Mouse (Mus musculus): ENCODE measurements around the gene Flnb. TPM values are rescaled to one million over a fixed set of nuclear protein-coding genes. Genes with fewer than 3 reads are reported as not detected.
A peak's percentile ranks its signal among the peaks of the same experiment; 100 is the strongest.

Flnb gene
- total and polyA plus RNA-seq, 3 experiments: 0.43 to 2.0 (median 1.8) TPM

GRCm38 (mm10) chr14:7884841-7885240 is 67.1 kb downstream of the Flnb start:
- DNase-seq (ENCODE audit: low spot score): no peak
- no peak for ATAC-seq (ENCODE audit: extremely low read depth, insufficient number of reproducible peaks, low FRiP score, poor library complexity, severe bottlenecking)
- H3K4me1 ChIP-seq (ENCODE audit: insufficient read depth, low read depth, low read length): peaks cover 83% of the 10 kb centered on the region

GRCm38 (mm10) chr14:7885540-7885939 is 67.8 kb downstream of the Flnb start:
- no peak for ATAC-seq (ENCODE audit: extremely low read depth, insufficient number of reproducible peaks, low FRiP score, poor library complexity, severe bottlenecking)
- Histone ChIP-seq H3K9me3 (replicated peaks) (no peaks in the 10 kb centered on the region), H3K36me3 (replicated peaks) (no peaks in the 10 kb centered on the region), H3K4me1 (ENCODE audit: insufficient read depth, low read depth, low read length) (peaks cover 83% of the 10 kb centered on the region), H3K4me3 (ENCODE audit: low read depth, low read length) (no peak overlapping the region), H3K27me3 (ENCODE audit: insufficient read depth, low read length) (no peaks in the 10 kb centered on the region; the same call in 1 of the 2 replicates)
- no peak for DNase-seq (ENCODE audit: low spot score)
- TF ChIP-seq TAL1 (conservative IDR thresholded peaks at IDR 0.05; ENCODE audit: low read depth, low read length): no peak
- TF ChIP-seq POLR2AphosphoS5 (IDR thresholded peaks at IDR 0.05; ENCODE audit: insufficient replicate concordance, low read depth, low read length): no peak
- TF ChIP-seq CTCF (IDR thresholded peaks at IDR 0.05; ENCODE audit: low read depth, low read length): no peak
- no peak for TF ChIP-seq GATA2 (IDR thresholded peaks at IDR 0.05; ENCODE audit: borderline replicate concordance, low read depth, low read length)
- TF ChIP-seq GATA1 (IDR thresholded peaks at IDR 0.05; ENCODE audit: borderline replicate concordance, low read length): no peak

More at GRCm38 (mm10) chr14:7884841-7885240, 67.1 kb downstream of the Flnb start:
- H3K36me3 ChIP-seq (replicated peaks): no peaks in the 10 kb centered on the region
- no peaks in the 10 kb centered on the region; the same call in 1 of the 2 replicates for H3K27me3 ChIP-seq (ENCODE audit: insufficient read depth, low read length)
- TF ChIP-seq GATA2 (IDR thresholded peaks at IDR 0.05; ENCODE audit: borderline replicate concordance, low read depth, low read length): no peak
- TF ChIP-seq GATA1 (IDR thresholded peaks at IDR 0.05; ENCODE audit: borderline replicate concordance, low read length): no peak
- TF ChIP-seq CTCF (IDR thresholded peaks at IDR 0.05; ENCODE audit: low read depth, low read length): no peak
- TF ChIP-seq TAL1 (conservative IDR thresholded peaks at IDR 0.05; ENCODE audit: low read depth, low read length): no peak
- no peak for TF ChIP-seq POLR2AphosphoS5 (IDR thresholded peaks at IDR 0.05; ENCODE audit: insufficient replicate concordance, low read depth, low read length)
- no peaks in the 10 kb centered on the region for H3K9me3 ChIP-seq (replicated peaks)
- no peak overlapping the region for H3K4me3 ChIP-seq (ENCODE audit: low read depth, low read length)

- Histone ChIP-seq H3K4me1 (ENCODE audit: insufficient read depth, low read depth, low read length) (peaks cover 84% of the 10 kb centered on the region), H3K27me3 (ENCODE audit: insufficient read depth, low read length) (no peaks in the 10 kb centered on the region; the same call in 1 of the 2 replicates), H3K36me3 (replicated peaks) (no peaks in the 10 kb centered on the region), H3K4me3 (ENCODE audit: low read depth, low read length) (no peak overlapping the region), H3K9me3 (replicated peaks) (no peaks in the 10 kb centered on the region)
- TF ChIP-seq TAL1 (conservative IDR thresholded peaks at IDR 0.05; ENCODE audit: low read depth, low read length) (no peak), GATA2 (IDR thresholded peaks at IDR 0.05; ENCODE audit: borderline replicate concordance, low read depth, low read length) (no peak), GATA1 (IDR thresholded peaks at IDR 0.05; ENCODE audit: borderline replicate concordance, low read length) (no peak), CTCF (IDR thresholded peaks at IDR 0.05; ENCODE audit: low read depth, low read length) (no peak), POLR2AphosphoS5 (IDR thresholded peaks at IDR 0.05; ENCODE audit: insufficient replicate concordance, low read depth, low read length) (no peak)
- no peak for DNase-seq (ENCODE audit: low spot score)
- no peak for ATAC-seq (ENCODE audit: extremely low read depth, insufficient number of reproducible peaks, low FRiP score, poor library complexity, severe bottlenecking)
These were observed 68.3 kb downstream of the Flnb start for GRCm38 (mm10) chr14:7886008-7886407.

GRCm38 (mm10) chr14:7887171-7887570 is 69.4 kb downstream of the Flnb start:
- Histone ChIP-seq H3K9me3 (replicated peaks) (no peaks in the 10 kb centered on the region), H3K4me3 (ENCODE audit: low read depth, low read length) (no peak overlapping the region), H3K4me1 (ENCODE audit: insufficient read depth, low read depth, low read length) (peaks cover 82% of the 10 kb centered on the region), H3K27me3 (ENCODE audit: insufficient read depth, low read length) (no peaks in the 10 kb centered on the region; the same call in 1 of the 2 replicates), H3K36me3 (replicated peaks) (no peaks in the 10 kb centered on the region)
- DNase-seq (ENCODE audit: low spot score) (no peak), ATAC-seq (ENCODE audit: extremely low read depth, insufficient number of reproducible peaks, low FRiP score, poor library complexity, severe bottlenecking) (no peak)
- TF ChIP-seq POLR2AphosphoS5 (IDR thresholded peaks at IDR 0.05; ENCODE audit: insufficient replicate concordance, low read depth, low read length) (no peak), GATA1 (IDR thresholded peaks at IDR 0.05; ENCODE audit: borderline replicate concordance, low read length) (no peak), CTCF (IDR thresholded peaks at IDR 0.05; ENCODE audit: low read depth, low read length) (no peak), GATA2 (IDR thresholded peaks at IDR 0.05; ENCODE audit: borderline replicate concordance, low read depth, low read length) (no peak), TAL1 (conservative IDR thresholded peaks at IDR 0.05; ENCODE audit: low read depth, low read length) (no peak)

GRCm38 (mm10) chr14:7888294-7888693 is 70.5 kb downstream of the Flnb start:
- Histone ChIP-seq H3K36me3 (replicated peaks) (no peaks in the 10 kb centered on the region), H3K27me3 (ENCODE audit: insufficient read depth, low read length) (no peaks in the 10 kb centered on the region; the same call in 1 of the 2 replicates), H3K4me1 (ENCODE audit: insufficient read depth, low read depth, low read length) (peaks cover 81% of the 10 kb centered on the region), H3K4me3 (ENCODE audit: low read depth, low read length) (no peak overlapping the region), H3K9me3 (replicated peaks) (no peaks in the 10 kb centered on the region)
- TF ChIP-seq TAL1 (conservative IDR thresholded peaks at IDR 0.05; ENCODE audit: low read depth, low read length) (no peak), GATA2 (IDR thresholded peaks at IDR 0.05; ENCODE audit: borderline replicate concordance, low read depth, low read length) (no peak), POLR2AphosphoS5 (IDR thresholded peaks at IDR 0.05; ENCODE audit: insufficient replicate concordance, low read depth, low read length) (no peak), GATA1 (IDR thresholded peaks at IDR 0.05; ENCODE audit: borderline replicate concordance, low read length) (no peak), CTCF (IDR thresholded peaks at IDR 0.05; ENCODE audit: low read depth, low read length) (no peak)
- ATAC-seq (ENCODE audit: extremely low read depth, insufficient number of reproducible peaks, low FRiP score, poor library complexity, severe bottlenecking) (no peak), DNase-seq (ENCODE audit: low spot score) (no peak)

GRCm38 (mm10) chr14:7888811-7889651 is 71.3 kb downstream of the Flnb start:
- ATAC-seq (ENCODE audit: extremely low read depth, insufficient number of reproducible peaks, low FRiP score, poor library complexity, severe bottlenecking) (peak; percentile 25), DNase-seq (ENCODE audit: low spot score) (peak; percentile 43)
- no peaks in the 10 kb centered on the region for H3K36me3 ChIP-seq (replicated peaks)
- peaks cover 83% of the 10 kb centered on the region for H3K4me1 ChIP-seq (ENCODE audit: insufficient read depth, low read depth, low read length)
- no peak for TF ChIP-seq GATA2 (IDR thresholded peaks at IDR 0.05; ENCODE audit: borderline replicate concordance, low read depth, low read length)
- TF ChIP-seq GATA1 (IDR thresholded peaks at IDR 0.05; ENCODE audit: borderline replicate concordance, low read length): no peak
- TF ChIP-seq CTCF (IDR thresholded peaks at IDR 0.05; ENCODE audit: low read depth, low read length): no peak
- TF ChIP-seq POLR2AphosphoS5 (IDR thresholded peaks at IDR 0.05; ENCODE audit: insufficient replicate concordance, low read depth, low read length): no peak
- TF ChIP-seq TAL1 (conservative IDR thresholded peaks at IDR 0.05; ENCODE audit: low read depth, low read length): no peak
- H3K27me3 ChIP-seq (ENCODE audit: insufficient read depth, low read length): no peaks in the 10 kb centered on the region; the same call in 1 of the 2 replicates
- H3K9me3 ChIP-seq (replicated peaks): no peaks in the 10 kb centered on the region
- H3K4me3 ChIP-seq (ENCODE audit: low read depth, low read length): peak overlapping the region; percentile 40; the same call in 1 of the 2 replicates

Data from G1E (cell line).